Mouse (Mus musculus) skeletal muscle tissue, postnatal 0 days (tissue): Measurements from ENCODE around the gene Mip. TPM values are rescaled to one million over a fixed set of nuclear protein-coding genes. Genes with fewer than 3 reads are reported as not detected.

Experiments used
- polyA plus RNA-seq: library from polyadenylated mRNA; unstranded; fragments of >200 nt; fragmentation: Nextera tagmentation; extraction: Ambion mirVana; gene quantifications from 2 replicates; pipeline ENCODE4 v1.2.1, GENCODE M21; 2015

Mip gene
- 0.06 TPM in 1 of 2 replicates, not detected in the other for polyA plus RNA-seq

GRCm38 (mm10) chr10:128225538-128225937 is at the start of gene Mip:
Gene Mip, plus strand, starts transcription at chr10:128225838.

DNA sequence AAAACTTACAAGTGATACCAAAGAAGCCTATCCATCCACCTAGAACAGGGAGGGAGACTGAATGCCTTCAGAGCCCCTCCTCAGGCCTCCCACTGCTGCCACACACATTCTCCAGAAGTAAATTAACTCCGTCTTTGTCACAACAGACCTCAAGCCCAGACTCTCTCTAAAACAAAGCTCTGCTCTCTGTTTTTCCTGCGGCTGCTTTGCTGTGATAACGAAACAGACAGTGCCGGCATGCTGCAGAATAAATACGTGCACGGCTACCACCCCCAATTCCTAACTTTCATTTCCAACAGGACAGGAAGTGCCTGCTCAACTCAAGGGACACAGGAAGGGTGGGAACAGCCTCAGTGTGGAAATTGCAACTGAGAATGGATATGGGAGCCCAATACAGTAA is 45.6 kb upstream of the Mip start, which contains the start of gene Rbms2:
Gene Rbms2 (minus strand): TSS at position 309 of the 400 bp plus-strand sequence.

DNA sequence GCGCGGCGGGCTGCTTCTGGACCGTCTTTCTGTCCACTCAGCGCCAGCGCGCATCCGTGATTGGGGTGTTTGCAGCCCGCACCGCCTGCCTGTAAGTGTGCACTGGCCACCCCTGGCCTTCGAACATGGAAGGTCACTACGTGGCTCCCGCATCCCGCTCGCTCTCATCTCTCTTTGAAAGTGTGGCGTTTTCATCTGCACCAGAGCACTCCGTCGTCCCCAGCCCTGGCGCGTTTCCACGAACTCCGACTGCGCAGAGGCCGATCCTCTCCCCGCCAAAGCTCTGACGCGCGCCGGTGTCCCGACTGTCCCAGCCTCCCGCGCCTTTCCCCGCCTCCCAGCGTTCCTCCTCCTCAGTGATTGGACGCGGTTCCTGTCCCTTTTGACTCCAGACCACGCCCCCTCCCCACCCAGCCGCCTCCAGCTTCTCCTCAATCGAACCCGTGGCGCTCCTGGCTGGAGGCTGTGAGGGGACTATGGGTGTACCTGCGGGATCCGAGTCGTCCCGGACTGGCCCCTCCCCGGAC is 31.6 kb upstream of the Mip start, which contains the start of gene Gls2:
Gene Gls2 (plus strand): TSS at position 434 of the 527 bp plus-strand sequence.

GRCm38 (mm10) chr10:128211390-128212108 is 14.1 kb upstream of the Mip start, which contains the start of gene Spryd4:
Gene Spryd4, minus strand, starts transcription at chr10:128211807.

DNA sequence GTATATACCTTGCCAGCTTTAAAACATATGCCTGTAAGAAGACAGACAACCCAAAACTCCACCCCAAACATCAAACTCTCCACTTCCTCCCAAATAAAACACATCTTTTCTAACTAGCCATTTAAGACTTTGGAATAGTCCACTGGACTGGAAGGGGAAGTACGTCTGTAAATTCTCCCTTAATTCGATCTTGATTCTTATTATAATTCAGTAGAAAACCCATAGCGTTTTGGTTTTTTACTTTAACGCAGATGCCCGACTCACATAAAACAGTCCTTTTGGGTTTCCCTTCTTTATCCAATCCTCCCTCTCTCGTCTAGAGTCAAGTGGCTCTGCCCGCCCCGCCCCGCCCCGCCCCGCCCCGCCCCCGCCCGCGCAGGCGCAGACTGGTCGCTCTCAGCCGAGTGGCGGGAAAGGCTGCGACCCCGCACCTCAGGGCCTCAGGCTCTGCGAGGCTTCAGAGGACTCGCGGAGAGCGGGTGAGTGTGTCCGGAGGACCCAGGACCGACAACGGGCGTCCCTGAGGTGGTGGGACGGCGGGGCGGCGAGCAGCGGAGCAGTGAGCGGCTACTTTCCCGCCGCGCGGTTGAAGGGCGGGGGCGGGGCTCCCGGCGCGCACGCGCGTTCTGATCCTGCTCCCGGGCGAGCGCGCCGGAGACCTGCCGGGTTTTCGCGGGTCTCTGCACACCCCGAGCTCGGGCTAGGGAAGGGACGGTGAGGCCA is 6.2 kb downstream of the Mip start, which contains the start of gene Timeless:
Gene Timeless (plus strand): TSS at position 369 of the 723 bp plus-strand sequence.

DNA sequence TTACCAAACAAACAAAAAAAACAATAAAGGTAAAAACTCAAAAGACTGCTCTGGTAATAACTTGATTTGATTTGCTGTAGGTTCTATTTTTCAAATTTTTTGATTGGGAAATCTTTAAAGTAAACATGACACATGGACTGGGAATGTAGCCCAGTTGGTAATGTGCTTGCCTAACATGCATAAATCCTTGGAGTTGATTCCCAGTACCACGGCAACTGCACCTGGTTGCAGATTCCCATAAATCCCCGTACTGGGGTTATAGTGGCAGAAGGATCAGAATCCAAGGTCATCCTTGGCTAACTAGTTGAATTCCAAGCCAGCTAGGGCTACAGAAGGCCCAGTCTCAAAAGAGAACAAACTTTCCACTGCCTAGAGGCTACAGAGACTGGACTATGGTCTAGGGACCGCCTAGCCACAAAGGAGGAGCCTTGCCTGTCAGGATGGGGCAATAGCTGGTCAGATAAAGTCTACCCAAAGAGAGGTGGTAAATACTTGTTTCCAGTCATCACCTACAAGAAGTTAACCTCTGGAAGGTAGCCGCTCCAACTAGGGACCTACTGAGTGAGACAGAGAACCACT is 28.1 kb downstream of the Mip start, which contains the start of gene Apon:
Gene Apon (plus strand): TSS at position 420 of the 579 bp plus-strand sequence.

GRCm38 (mm10) chr10:128268371-128268770 is 42.7 kb downstream of the Mip start, which contains the start of gene Apof:
Gene Apof, plus strand, starts transcription at chr10:128268671.

GRCm38 (mm10) chr10:128270287-128270841 is 44.7 kb downstream of the Mip start, which contains the start of gene Stat2:
Gene Stat2, plus strand, starts transcription at chr10:128270559.

Other genes with a start within 250 kb of the Mip start
- not detected in 2 replicates for gene Hsd17b6, start 218.2 kb upstream of the Mip start, polyA plus RNA-seq
- gene Prim1, start 210.7 kb upstream of the Mip start, polyA plus RNA-seq: 14.3 and 15.8 TPM in 2 replicates
- gene Naca, start 190.3 kb upstream of the Mip start, polyA plus RNA-seq: 404 and 425 TPM in 2 replicates
- gene Ptges3, start 166.9 kb upstream of the Mip start, polyA plus RNA-seq: 194 and 206 TPM in 2 replicates
- 5,056 and 5,083 TPM in 2 replicates for gene Atp5b, start 142.6 kb upstream of the Mip start, polyA plus RNA-seq
- gene Baz2a, start 134.3 kb upstream of the Mip start, polyA plus RNA-seq: 5.1 and 5.6 TPM in 2 replicates
- 20.6 and 25.1 TPM in 2 replicates for gene Rbms2, start 45.5 kb upstream of the Mip start, polyA plus RNA-seq
- 0.41 and 0.71 TPM in 2 replicates for gene Gls2, start 31.4 kb upstream of the Mip start, polyA plus RNA-seq
- gene Spryd4, start 14.0 kb upstream of the Mip start, polyA plus RNA-seq: 40.4 and 42.4 TPM in 2 replicates
- 7.7 and 9.4 TPM in 2 replicates for gene Timeless, start 6.2 kb downstream of the Mip start, polyA plus RNA-seq
- gene Apon, start 28.3 kb downstream of the Mip start, polyA plus RNA-seq: 0.10 TPM in 1 of 2 replicates, not detected in the other
- gene Apof, start 42.8 kb downstream of the Mip start, polyA plus RNA-seq: 0.17 and 0.60 TPM in 2 replicates
- 5.2 and 6.2 TPM in 2 replicates for gene Stat2, start 44.7 kb downstream of the Mip start, polyA plus RNA-seq
- gene Il23a, start 72.9 kb downstream of the Mip start, polyA plus RNA-seq: not detected in 2 replicates
- 10.7 and 11.6 TPM in 2 replicates for gene Pan2, start 77.5 kb downstream of the Mip start, polyA plus RNA-seq
- 172 and 198 TPM in 2 replicates for gene Cnpy2, start 96.6 kb downstream of the Mip start, polyA plus RNA-seq
- 392 and 409 TPM in 2 replicates for gene Cs, start 111.9 kb downstream of the Mip start, polyA plus RNA-seq
- gene Coq10a, start 143.2 kb downstream of the Mip start, polyA plus RNA-seq: 71.8 and 90.5 TPM in 2 replicates
- gene Ankrd52, start 151.3 kb downstream of the Mip start, polyA plus RNA-seq: 6.1 and 6.9 TPM in 2 replicates
- gene Slc39a5, start 175.4 kb downstream of the Mip start, polyA plus RNA-seq: not detected in 2 replicates
- gene Nabp2, start 185.7 kb downstream of the Mip start, polyA plus RNA-seq: 44.3 and 46.0 TPM in 2 replicates
- 16.0 and 17.7 TPM in 2 replicates for gene Rnf41, start 185.8 kb downstream of the Mip start, polyA plus RNA-seq
- 31.0 and 34.6 TPM in 2 replicates for gene Smarcc2, start 233.4 kb downstream of the Mip start, polyA plus RNA-seq